Mouse (Mus musculus) lung, postnatal 0 days (tissue): Measurements from ENCODE around the gene Fam118b.

Source experiments
- CTCF ChIP-seq: IDR thresholded peaks from 2 replicates; pipeline ENCODE4 v1.5.1; 2016; ENCODE audit warnings: antibody characterized with exemption, mild to moderate bottlenecking
- EP300 ChIP-seq: IDR thresholded peaks from 2 replicates; pipeline ENCODE4 v1.6.1; 2016; ENCODE audit warnings: antibody characterized with exemption, mild to moderate bottlenecking, control low read depth

- TF ChIP-seq CTCF (no peak), EP300 (no peak)
Measured at GRCm38 (mm10) chr9:35297791-35298190, 30.2 kb upstream of the Fam118b start.
